Mouse (Mus musculus) myocyte (in vitro differentiated cells): ENCODE results near the gene Kif3b. TPM values are rescaled to one million over a fixed set of nuclear protein-coding genes. Genes with fewer than 3 reads are reported as not detected.
A peak's percentile ranks its signal among the peaks of the same experiment; 100 is the strongest.
"Not testable (repeated sequence)": the region's sequence is repeated elsewhere in the genome, so short reads cannot be mapped to it uniquely, and the experiment has no call there.

Experiments
- H3K27me3 ChIP-seq: one replicate; pipeline ENCODE4 v1.6.1; 2011; ENCODE audit not compliant: control insufficient read depth, insufficient read depth, insufficient read length
- H3K36me3 ChIP-seq: one replicate; pipeline ENCODE4 v1.6.1; 2011; ENCODE audit not compliant: control insufficient read depth, insufficient read depth
- H3K4me2 ChIP-seq: one replicate; pipeline ENCODE4 v1.6.1; 2011; ENCODE audit warnings: low read depth, control low read depth
- H3K4me3 ChIP-seq: one replicate; pipeline ENCODE4 v1.5.1; 2011; ENCODE audit warnings: mild to moderate bottlenecking, control low read depth, moderate library complexity
- H3K79me2 ChIP-seq: one replicate; pipeline ENCODE4 v1.6.1; 2011; ENCODE audit not compliant: control insufficient read depth, insufficient read depth
- H3ac ChIP-seq: one replicate; pipeline ENCODE4 v1.6.1; 2011; ENCODE audit not compliant: control insufficient read depth, insufficient read length
- CEBPB ChIP-seq: IDR thresholded peaks from 2 replicates; pipeline ENCODE4 v1.6.1; 2011; ENCODE audit warnings: mild to moderate bottlenecking, moderate library complexity; ENCODE audit not compliant: poor library complexity, insufficient read depth, severe bottlenecking
- E2F4 ChIP-seq: IDR thresholded peaks from one replicate; pipeline ENCODE4 v1.6.1; 2011; ENCODE audit warnings: mild to moderate bottlenecking, control low read depth, moderate library complexity; ENCODE audit not compliant: insufficient read depth
- MAX ChIP-seq: IDR thresholded peaks from one replicate; pipeline ENCODE4 v1.6.1; 2011; ENCODE audit warnings: low read depth, mild to moderate bottlenecking, control low read depth
- MYOD1 ChIP-seq, 3 experiments: IDR thresholded peaks; one replicate each; pipeline ENCODE4 v1.6.1; 2011; ENCODE audit warnings: control low read depth in 2 of 3, low read depth in 2 of 3, mild to moderate bottlenecking in 2 of 3, moderate library complexity in 1 of 3; ENCODE audit not compliant: insufficient read length in 2 of 3, control insufficient read depth in 1 of 3
- MYOG ChIP-seq, 3 experiments: IDR thresholded peaks; one replicate each; pipeline ENCODE4 v1.6.1; 2011; ENCODE audit warnings: control low read depth in 2 of 3, low read depth in 2 of 3, mild to moderate bottlenecking in 2 of 3; ENCODE audit not compliant: insufficient read length in 2 of 3, control insufficient read depth in 1 of 3, insufficient read depth in 1 of 3
- POLR2A ChIP-seq: IDR thresholded peaks from one replicate; pipeline ENCODE4 v1.6.1; 2011; ENCODE audit warnings: low read depth, mild to moderate bottlenecking, control low read depth, moderate library complexity; ENCODE audit not compliant: insufficient read length
- POLR2AphosphoS2 ChIP-seq: IDR thresholded peaks from one replicate; pipeline ENCODE4 v1.6.1; 2011; ENCODE audit warnings: low read depth, control low read depth; ENCODE audit not compliant: insufficient read length
- REST ChIP-seq: IDR thresholded peaks from one replicate; pipeline ENCODE4 v1.6.1; 2011; ENCODE audit warnings: mild to moderate bottlenecking, control low read depth, moderate library complexity; ENCODE audit not compliant: insufficient read depth, insufficient read length
- SRF ChIP-seq: IDR thresholded peaks from one replicate; pipeline ENCODE4 v1.6.1; 2011; ENCODE audit warnings: low read depth; ENCODE audit not compliant: control insufficient read depth, insufficient read length
- TCF12 ChIP-seq: IDR thresholded peaks from one replicate; pipeline ENCODE4 v1.6.1; 2011; ENCODE audit warnings: mild to moderate bottlenecking, control low read depth; ENCODE audit not compliant: poor library complexity, insufficient read depth, severe bottlenecking
- TCF3 ChIP-seq: IDR thresholded peaks from one replicate; pipeline ENCODE4 v1.6.1; 2011; ENCODE audit warnings: low read depth, control low read depth; ENCODE audit not compliant: insufficient read length
- USF1 ChIP-seq: IDR thresholded peaks from one replicate; pipeline ENCODE4 v1.6.1; 2011; ENCODE audit warnings: low read depth, mild to moderate bottlenecking, control low read depth, moderate library complexity
- polyA plus RNA-seq: library from polyadenylated mRNA; unstranded; fragments of >200 nt; fragmentation: generic; extraction: Trizol; gene quantifications from one replicate; pipeline ENCODE4 v1.2.1, GENCODE M21; 2012; ENCODE audit warnings: missing spikeins

The Kif3b gene
- polyA plus RNA-seq, 1 experiment, result 10.8 TPM

DNA sequence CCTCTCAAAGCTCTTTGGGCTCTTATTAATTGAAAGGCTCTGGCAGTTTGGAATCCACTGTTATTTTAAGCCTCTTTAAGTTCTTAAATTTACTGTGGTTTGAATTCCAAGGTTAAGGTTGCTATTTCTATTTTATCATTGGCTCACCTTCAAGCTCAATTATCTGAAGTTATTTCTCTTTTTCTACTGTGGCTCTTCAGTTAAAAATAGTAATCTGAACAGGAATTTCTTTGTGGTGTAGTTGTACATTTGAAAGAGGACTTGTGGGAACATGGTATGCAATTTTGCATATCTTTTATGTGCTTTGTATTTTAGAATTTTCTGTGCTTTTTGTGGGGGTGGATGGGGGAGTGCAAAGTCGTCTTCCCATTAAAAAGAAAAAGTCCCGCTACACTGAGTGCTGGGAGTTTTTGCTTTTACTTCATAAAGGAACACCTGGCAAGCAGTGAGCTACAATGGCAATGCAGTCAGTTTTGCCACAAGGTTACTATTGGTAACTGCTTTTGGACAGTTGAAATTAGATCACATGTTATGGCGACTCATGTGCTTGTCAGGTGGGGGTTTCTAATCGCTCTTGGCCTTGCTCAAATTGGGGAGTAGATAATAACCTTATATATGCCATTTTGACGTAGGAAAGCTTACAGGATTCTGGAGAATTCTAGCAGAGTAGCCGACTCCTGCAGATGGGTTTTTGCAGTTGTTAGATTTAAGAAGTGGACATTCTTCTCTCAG, 57.1 kb downstream of the Kif3b start:
- H3K79me2 ChIP-seq, result peaks cover 69% of the 10 kb centered on the region
- peak overlapping the region; percentile 81 for H3K4me3 ChIP-seq
- peak overlapping the region; percentile 94 for H3K4me2 ChIP-seq
- H3ac ChIP-seq, result no peak overlapping the region
- H3K36me3 ChIP-seq, result no peaks in the 10 kb centered on the region
- no peaks in the 10 kb centered on the region for H3K27me3 ChIP-seq
- no peak for TF ChIP-seq USF1
- TF ChIP-seq TCF12, result no peak
- TF ChIP-seq POLR2A, result no peak

DNA sequence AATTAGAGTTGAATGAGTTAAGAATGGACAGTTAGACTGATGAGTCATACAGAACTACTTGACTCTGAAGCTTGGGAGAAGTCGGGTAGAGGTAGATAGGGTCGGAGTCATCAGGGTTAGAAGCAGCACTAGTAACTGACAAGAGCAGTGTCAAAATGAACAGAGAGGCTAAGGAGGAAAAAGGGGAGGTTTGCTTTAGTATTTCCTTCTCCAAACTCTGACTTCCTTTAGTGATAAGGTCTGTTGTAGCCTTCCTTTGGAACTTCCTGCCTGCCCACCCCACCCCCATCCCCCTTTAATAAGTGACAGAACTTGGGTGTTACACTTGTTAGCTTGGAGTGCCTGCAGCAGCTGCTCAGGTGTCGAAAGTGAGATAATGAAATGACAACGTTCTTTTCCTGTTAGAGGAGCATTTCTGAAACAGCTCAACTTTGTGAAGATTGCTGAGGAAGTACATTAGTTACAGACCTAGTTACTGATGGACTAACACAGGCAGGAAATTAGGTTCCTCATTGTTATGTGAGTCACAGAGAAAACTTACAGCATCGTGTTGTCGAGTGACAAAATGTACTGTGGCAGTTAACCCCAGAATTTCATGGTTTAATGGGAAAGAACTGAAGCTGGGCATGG, 59.5 kb downstream of the Kif3b start:
- Histone ChIP-seq H3K27me3 (no peaks in the 10 kb centered on the region), H3ac (no peak overlapping the region), H3K79me2 (peaks cover 92% of the 10 kb centered on the region), H3K36me3 (peaks cover 14% of the 10 kb centered on the region), H3K4me2 (peak overlapping the region; percentile 22), H3K4me3 (no peak overlapping the region)
- TF ChIP-seq MYOD1 (IDR thresholded peaks at IDR 0.05; ENCODE audit: control insufficient read depth in 1 of 3, insufficient read length in 2 of 3, low read depth in 2 of 3) (peak in 1 of 3 experiments; percentile 32), MAX (no peak)

DNA sequence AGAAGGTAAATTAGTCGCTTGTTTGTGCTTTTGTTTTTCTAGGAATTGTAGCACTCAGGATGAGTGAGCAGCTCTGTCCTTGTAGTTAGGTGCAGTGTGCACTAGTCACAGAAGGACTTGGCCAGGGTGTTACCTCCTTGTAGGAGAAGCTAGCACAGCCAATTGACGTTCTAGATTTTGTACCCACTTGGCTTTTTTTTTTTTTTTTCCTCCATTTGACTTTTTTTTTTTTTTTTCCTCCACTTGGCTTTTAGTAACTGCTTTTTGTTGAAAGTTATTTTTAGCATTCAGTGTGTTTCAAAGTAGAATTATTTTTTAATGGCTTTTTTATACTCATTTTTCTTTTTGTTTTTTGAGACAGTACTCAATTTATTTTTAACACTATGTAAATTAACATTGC, 63.4 kb downstream of the Kif3b start:
- Histone ChIP-seq H3K79me2 (peaks cover 81% of the 10 kb centered on the region), H3K4me2 (no peak overlapping the region), H3K27me3 (no peaks in the 10 kb centered on the region), H3K36me3 (peaks cover 52% of the 10 kb centered on the region), H3K4me3 (no peak overlapping the region), H3ac (no peak overlapping the region)
- no peak for TF ChIP-seq MYOD1 (IDR thresholded peaks at IDR 0.05; ENCODE audit: control insufficient read depth in 1 of 3, insufficient read length in 2 of 3, low read depth in 2 of 3)
- no peak for TF ChIP-seq SRF
- no peak for TF ChIP-seq TCF12
- no peak for TF ChIP-seq TCF3
- no peak for TF ChIP-seq MAX
- TF ChIP-seq POLR2A, result no peak
- no peak for TF ChIP-seq CEBPB
- no peak for TF ChIP-seq E2F4
- no peak for TF ChIP-seq REST
- TF ChIP-seq POLR2AphosphoS2, result no peak
- no peak for TF ChIP-seq USF1
- TF ChIP-seq MYOG (IDR thresholded peaks at IDR 0.05; ENCODE audit: control insufficient read depth in 1 of 3, insufficient read depth in 1 of 3, insufficient read length in 2 of 3, low read depth in 2 of 3), result no peak

DNA sequence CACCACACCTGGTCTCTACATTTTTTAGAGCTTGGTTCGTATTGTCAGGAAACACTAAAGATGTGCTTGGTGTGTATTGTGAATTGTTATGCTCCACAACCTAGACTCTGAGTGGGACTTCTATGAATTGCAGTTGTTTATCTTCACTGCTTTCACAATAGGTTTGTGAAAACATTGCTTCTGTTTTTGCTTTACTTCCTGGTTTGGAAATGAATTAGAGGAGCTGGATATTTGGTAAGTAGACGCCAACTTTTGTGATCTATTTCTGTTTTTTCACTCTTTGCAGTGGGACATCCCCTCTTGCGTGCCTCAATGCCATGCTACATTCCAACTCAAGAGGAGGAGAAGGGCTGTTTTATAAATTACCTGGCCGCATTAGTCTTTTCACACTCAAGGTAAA, 65.6 kb downstream of the Kif3b start:
- TF ChIP-seq USF1 (no peak), POLR2A (no peak), REST (no peak), MYOG (IDR thresholded peaks at IDR 0.05; ENCODE audit: control insufficient read depth in 1 of 3, insufficient read depth in 1 of 3, insufficient read length in 2 of 3, low read depth in 2 of 3) (no peak), TCF12 (no peak), E2F4 (no peak), MYOD1 (IDR thresholded peaks at IDR 0.05; ENCODE audit: control insufficient read depth in 1 of 3, insufficient read length in 2 of 3, low read depth in 2 of 3) (no peak), SRF (no peak), MAX (no peak), POLR2AphosphoS2 (no peak), TCF3 (no peak), CEBPB (no peak)
- no peaks in the 10 kb centered on the region for H3K27me3 ChIP-seq
- H3K36me3 ChIP-seq, result peaks cover 59% of the 10 kb centered on the region
- no peak overlapping the region for H3K4me3 ChIP-seq
- H3K79me2 ChIP-seq, result peaks cover 77% of the 10 kb centered on the region
- H3ac ChIP-seq, result no peak overlapping the region
- H3K4me2 ChIP-seq, result no peak overlapping the region

DNA sequence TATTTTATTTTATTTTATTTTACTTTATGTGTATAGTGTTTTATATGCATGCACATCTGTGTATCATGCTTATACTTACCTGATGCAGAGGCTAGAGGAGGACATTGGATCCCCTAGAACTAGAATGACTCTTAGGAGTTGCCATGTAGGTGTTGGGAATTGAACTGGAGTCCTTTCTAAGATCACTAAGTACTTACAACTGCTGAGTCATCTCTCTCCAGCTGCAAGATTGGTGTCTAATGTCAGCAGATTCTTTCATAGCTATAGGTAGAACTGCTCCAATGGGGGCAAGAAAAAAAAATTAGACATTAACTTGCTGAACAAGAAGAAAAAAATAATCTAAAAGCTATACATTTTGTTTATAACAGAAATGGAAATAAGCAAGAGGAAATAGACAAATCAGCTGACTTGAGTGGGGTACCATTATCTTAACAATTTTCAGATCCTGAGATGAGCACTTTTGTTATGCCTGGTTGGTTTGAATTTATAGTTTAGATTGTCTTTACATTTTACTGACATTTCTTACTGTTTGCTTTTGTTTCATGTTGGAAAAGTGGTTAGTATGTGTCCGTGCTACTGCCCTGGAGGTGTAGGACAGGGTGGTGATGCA, 70.0 kb downstream of the Kif3b start:
- TF ChIP-seq MYOG (IDR thresholded peaks at IDR 0.05; ENCODE audit: control insufficient read depth in 1 of 3, insufficient read depth in 1 of 3, insufficient read length in 2 of 3, low read depth in 2 of 3) (no peak), CEBPB (no peak), POLR2A (no peak), SRF (no peak), TCF3 (no peak)
- no peak overlapping the region for H3ac ChIP-seq
- H3K27me3 ChIP-seq, result no peaks in the 10 kb centered on the region
- no peak overlapping the region for H3K4me3 ChIP-seq
- peaks cover 65% of the 10 kb centered on the region for H3K36me3 ChIP-seq
- H3K4me2 ChIP-seq, result no peak overlapping the region
- peaks cover 57% of the 10 kb centered on the region for H3K79me2 ChIP-seq

DNA sequence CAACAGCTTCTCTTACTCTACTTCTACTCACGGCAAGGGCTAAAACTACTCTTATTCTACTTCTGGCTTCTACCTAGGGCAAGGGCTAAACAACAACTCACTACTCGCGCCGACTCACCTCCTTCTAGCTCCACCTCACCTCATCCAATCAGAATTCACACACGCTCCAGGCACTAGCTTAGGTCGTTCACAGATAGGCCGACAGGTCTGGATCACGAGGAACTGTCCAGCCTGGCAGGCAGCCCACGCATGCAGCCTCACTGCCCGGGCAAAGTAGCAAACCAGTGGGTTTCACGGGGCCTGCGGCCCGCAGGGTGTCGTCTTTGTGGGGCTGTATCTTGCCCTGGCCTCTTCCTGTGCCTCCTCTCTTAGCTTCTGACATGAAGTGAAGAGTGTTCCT, 73.3 kb downstream of the Kif3b start:
- H3K36me3 ChIP-seq, result peaks cover 61% of the 10 kb centered on the region
- H3K27me3 ChIP-seq, H3ac ChIP-seq, H3K4me3 ChIP-seq, H3K4me2 ChIP-seq: not testable (repeated sequence)
- peaks cover 56% of the 10 kb centered on the region for H3K79me2 ChIP-seq
